Mouse (Mus musculus) midbrain, postnatal 0 days (tissue): ENCODE results near the gene Tmem200c. TPM values are rescaled to one million over a fixed set of nuclear protein-coding genes. Genes with fewer than 3 reads are reported as not detected.

Source experiments
- ATAC-seq: fragments of 200-750 bp; cut with Nextera tagmentation; 2 replicates; pipeline ENCODE4 v1.8.0; 2017; ENCODE audit warnings: moderate number of reproducible peaks, mild to moderate bottlenecking, moderate TSS enrichment, moderate library complexity; ENCODE audit not compliant: low FRiP score
- DNase-seq: peaks from one replicate; pipeline ENCODE4 v3.0.0-alpha.2; 2015; ENCODE audit warnings: low spot score
- H3K27ac ChIP-seq: fragments of 300-500 bp; sonication (generic); 2 replicates; pipeline ENCODE4 v1.5.1; 2014; ENCODE audit warnings: low read depth, mild to moderate bottlenecking, low read length, mixed read lengths
- H3K27me3 ChIP-seq: fragments of 300-500 bp; sonication (generic); 2 replicates; pipeline ENCODE4 v1.6.1; 2014; ENCODE audit warnings: low read length, control low read depth, mixed read lengths; ENCODE audit not compliant: insufficient read depth
- H3K36me3 ChIP-seq: fragments of 300-500 bp; sonication (generic); 2 replicates; pipeline ENCODE4 v1.6.1; 2014; ENCODE audit warnings: low read length, control low read depth, mixed read lengths; ENCODE audit not compliant: insufficient read depth
- H3K4me1 ChIP-seq: fragments of 300-500 bp; sonication (generic); 2 replicates; pipeline ENCODE4 v1.6.1; 2014; ENCODE audit warnings: mild to moderate bottlenecking, control low read depth, antibody characterized with exemption, low read length, mixed read lengths; ENCODE audit not compliant: insufficient read depth
- H3K4me2 ChIP-seq: fragments of 300-500 bp; sonication (generic); 2 replicates; pipeline ENCODE4 v1.6.1; 2014; ENCODE audit warnings: low read depth, mild to moderate bottlenecking, low read length, mixed read lengths; ENCODE audit not compliant: poor library complexity, severe bottlenecking
- H3K4me3 ChIP-seq: fragments of 300-500 bp; sonication (generic); 2 replicates; pipeline ENCODE4 v1.5.1; 2014; ENCODE audit warnings: low read depth, mild to moderate bottlenecking, low read length, moderate library complexity
- H3K9ac ChIP-seq: fragments of 300-500 bp; sonication (generic); replicated peaks from 2 replicates; pipeline ENCODE4 v1.6.1; 2014; ENCODE audit warnings: mild to moderate bottlenecking, low read length, moderate library complexity, mixed read lengths; ENCODE audit not compliant: poor library complexity, severe bottlenecking
- H3K9me3 ChIP-seq: fragments of 300-500 bp; sonication (generic); 2 replicates; pipeline ENCODE4 v1.6.1; 2016; ENCODE audit warnings: low read length, control low read depth
- CTCF ChIP-seq: IDR thresholded peaks from 2 replicates; pipeline ENCODE4 v1.5.1; 2016; ENCODE audit warnings: antibody characterized with exemption, mild to moderate bottlenecking
- WGBS: fragments of 180-500 bp; shearing (Covaris S2); extraction: QIAGEN DNeasy Blood & Tissue Kit; methylation state at CpG from one replicate; pipeline ENCODE4 v1.1.7; 2014; 5-methylcytosine and 5-hydroxymethylcytosine counted together
- polyA plus RNA-seq: library from polyadenylated mRNA; unstranded; fragments of >200 nt; fragmentation: Nextera tagmentation; extraction: Ambion mirVana; gene quantifications from 2 replicates; pipeline ENCODE4 v1.2.1, GENCODE M21; 2015
- total RNA-seq: library from RNA; depleted of rRNA; stranded (reverse); fragments of >200 nt; gene quantifications from 2 replicates; pipeline ENCODE4 v1.2.3, GENCODE M21; 2014

Gene Tmem200c
- total and polyA plus RNA-seq, 2 experiments from 2014 or later = 1.9 to 13.2 TPM

- Histone ChIP-seq H3K4me3 (peak overlapping the region; percentile 52), H3K4me1 (peaks cover 9% of the 10 kb centered on the region), H3K27me3 (0 out of 2 replicates have a peak, but pooled peaks cover 2% of the 10 kb centered on the region), H3K36me3 (no peaks in the 10 kb centered on the region), H3K27ac (no peak overlapping the region), H3K4me2 (peak overlapping the region; percentile 93), H3K9me3 (no peaks in the 10 kb centered on the region), H3K9ac (0 out of 2 replicates have a peak overlapping the region, but pooled peaks have one; percentile 53)
- no peak for TF ChIP-seq CTCF
- WGBS = 23% methylated on average over 10 of the region's 10 CpGs
- ATAC-seq = no peak
- no peak for DNase-seq
Measured at GRCm38 (mm10) chr17:68840572-68840939, 14.1 kb downstream of the Tmem200c start.

- Histone ChIP-seq H3K9me3 (no peaks in the 10 kb centered on the region), H3K27me3 (0 out of 2 replicates have a peak, but pooled peaks cover 2% of the 10 kb centered on the region), H3K27ac (no peak overlapping the region), H3K36me3 (no peaks in the 10 kb centered on the region), H3K4me1 (peaks cover 9% of the 10 kb centered on the region), H3K9ac (peak overlapping the region; percentile 53), H3K4me3 (peak overlapping the region; percentile 52), H3K4me2 (peak overlapping the region; percentile 93)
- ATAC-seq (peak; percentile 55), DNase-seq (peak; percentile 76)
- WGBS = under 1% methylated on average over 68 of the region's 75 CpGs
- peak; percentile 63 for TF ChIP-seq CTCF
Measured at GRCm38 (mm10) chr17:68841097-68841891, 14.9 kb downstream of the Tmem200c start.

GRCm38 (mm10) chr17:68841892-68842252 lies 15.4 kb downstream of the Tmem200c start:
- Histone ChIP-seq H3K4me3 (peak overlapping the region; percentile 52), H3K27me3 (0 out of 2 replicates have a peak, but pooled peaks cover 2% of the 10 kb centered on the region), H3K36me3 (no peaks in the 10 kb centered on the region), H3K9me3 (no peaks in the 10 kb centered on the region), H3K4me2 (peak overlapping the region; percentile 93), H3K9ac (peak overlapping the region; percentile 53), H3K27ac (no peak overlapping the region), H3K4me1 (peaks cover 9% of the 10 kb centered on the region)
- no peak for DNase-seq
- 6% methylated on average over 22 of the region's 22 CpGs for WGBS
- peak; percentile 31; the same call in 1 of the 2 replicates for ATAC-seq
- TF ChIP-seq CTCF = no peak

GRCm38 (mm10) chr17:68845931-68846330 lies 19.5 kb downstream of the Tmem200c start:
- H3K9ac ChIP-seq = no peak overlapping the region
- WGBS = 92% methylated on average over 5 of the region's 5 CpGs
- no peak overlapping the region for H3K27ac ChIP-seq
- H3K36me3 ChIP-seq = no peaks in the 10 kb centered on the region
- H3K4me2 ChIP-seq = no peak overlapping the region
- DNase-seq (no peak), ATAC-seq (no peak)
- H3K4me3 ChIP-seq = no peak overlapping the region
- no peak for TF ChIP-seq CTCF
- H3K27me3 ChIP-seq = no peaks in the 10 kb centered on the region
- H3K4me1 ChIP-seq = peaks cover 6% of the 10 kb centered on the region; the same call in 1 of the 2 replicates
- H3K9me3 ChIP-seq = no peaks in the 10 kb centered on the region

GRCm38 (mm10) chr17:68848739-68849138 lies 22.3 kb downstream of the Tmem200c start:
- TF ChIP-seq CTCF = no peak
- WGBS = 83% methylated on average over 6 of the region's 6 CpGs
- ATAC-seq = no peak

More at GRCm38 (mm10) chr17:68848739-68849138, 22.3 kb downstream of the Tmem200c start:
- H3K9me3 ChIP-seq = no peaks in the 10 kb centered on the region
- no peak for DNase-seq
- no peaks in the 10 kb centered on the region for H3K36me3 ChIP-seq
- H3K4me1 ChIP-seq = no peaks in the 10 kb centered on the region
- H3K9ac ChIP-seq = no peak overlapping the region
- no peaks in the 10 kb centered on the region for H3K27me3 ChIP-seq
- H3K4me3 ChIP-seq = no peak overlapping the region
- H3K4me2 ChIP-seq = no peak overlapping the region
- no peak overlapping the region for H3K27ac ChIP-seq
